Mouse (Mus musculus): Measurements from ENCODE around the gene Rsl1. TPM values are rescaled to one million over a fixed set of nuclear protein-coding genes. Genes with fewer than 3 reads are reported as not detected.

Rsl1 gene
- 9.1 TPM for polyA plus RNA-seq (2017; shearing (Covaris generic))

GRCm38 (mm10) chr13:67172991-67173722, at the start of gene Rsl1:
TSS of gene Rsl1 (plus strand) at chr13:67173182.

GRCm38 (mm10) chr13:67194340-67194894, 21.4 kb downstream of the Rsl1 start, which contains the start of gene Zfp455:
TSS of gene Zfp455 (plus strand) at chr13:67194506.

Other genes with a start within 250 kb of the Rsl1 start
- 3.5 TPM for gene Zfp712, start 112.0 kb upstream of the Rsl1 start, polyA plus RNA-seq (2017; shearing (Covaris generic))
- gene Zfp708, start 75.2 kb upstream of the Rsl1 start, polyA plus RNA-seq (2017; shearing (Covaris generic)): 0.81 TPM
- 1.1 TPM for gene Gm28557, start 64.6 kb upstream of the Rsl1 start, polyA plus RNA-seq (2017; shearing (Covaris generic))
- gene Rslcan18, start 56.9 kb upstream of the Rsl1 start, polyA plus RNA-seq (2017; shearing (Covaris generic)): 0.42 TPM
- gene Zfp759, start 51.5 kb upstream of the Rsl1 start, polyA plus RNA-seq (2017; shearing (Covaris generic)): 0.66 TPM
- gene Zfp455, start 21.3 kb downstream of the Rsl1 start, polyA plus RNA-seq (2017; shearing (Covaris generic)): 1.3 TPM
- 0.94 TPM for gene Zfp458, start 105.3 kb downstream of the Rsl1 start, polyA plus RNA-seq (2017; shearing (Covaris generic))
- not detected for gene Zfp457, start 133.3 kb downstream of the Rsl1 start, polyA plus RNA-seq (2017; shearing (Covaris generic))
- 4.7 TPM for gene Zfp595, start 159.4 kb downstream of the Rsl1 start, polyA plus RNA-seq (2017; shearing (Covaris generic))
- 2.0 TPM for gene Gm28044, start 187.4 kb downstream of the Rsl1 start, polyA plus RNA-seq (2017; shearing (Covaris generic))
- 1.6 TPM for gene Zfp953, start 187.4 kb downstream of the Rsl1 start, polyA plus RNA-seq (2017; shearing (Covaris generic))
- 0.96 TPM for gene Gm28041, start 202.6 kb downstream of the Rsl1 start, polyA plus RNA-seq (2017; shearing (Covaris generic))
- gene Zfp456, start 202.6 kb downstream of the Rsl1 start, polyA plus RNA-seq (2017; shearing (Covaris generic)): 4.8 TPM
- gene Zfp429, start 226.6 kb downstream of the Rsl1 start, polyA plus RNA-seq (2017; shearing (Covaris generic)): 16.2 TPM
- gene Zfp459, start 248.2 kb downstream of the Rsl1 start, polyA plus RNA-seq (2017; shearing (Covaris generic)): 1.8 TPM